Mouse (Mus musculus): ENCODE measurements around the gene Pcif1. TPM values are rescaled to one million over a fixed set of nuclear protein-coding genes. Genes with fewer than 3 reads are reported as not detected.

The Pcif1 gene
- polyA plus RNA-seq, 1 experiment from 2014 or later = 60.0 TPM

GRCm38 (mm10) chr2:164909100-164909499, 30.0 kb downstream of the Pcif1 start:
- DNase-seq (ENCODE audit: low spot score) (no peak), ATAC-seq (ENCODE audit: low FRiP score) (no peak)
- H3K27ac ChIP-seq (ENCODE audit: low read depth, low read length) = no peak overlapping the region
- H3K9me3 ChIP-seq (ENCODE audit: control insufficient read depth, low read length) = 0 out of 2 replicates have a peak, but pooled peaks cover 4% of the 10 kb centered on the region
- H3K4me3 ChIP-seq (ENCODE audit: low read depth, low read length) = no peak overlapping the region
- no peak overlapping the region for H3K9ac ChIP-seq (ENCODE audit: low read depth, low read length)
- 95% methylated on average over 3 of the region's 3 CpGs for WGBS
- H3K27me3 ChIP-seq (ENCODE audit: control insufficient read depth, insufficient read depth, low read length) = no peaks in the 10 kb centered on the region
- peaks cover 6% of the 10 kb centered on the region for H3K4me1 ChIP-seq (replicated peaks; ENCODE audit: control insufficient read depth, insufficient read depth, low read length)
- peaks cover 27% of the 10 kb centered on the region for H3K36me3 ChIP-seq (ENCODE audit: control insufficient read depth, insufficient read depth, low read length)
- no peak overlapping the region for H3K4me2 ChIP-seq (replicated peaks; ENCODE audit: low read depth, low read length)

- H3K4me3 ChIP-seq (ENCODE audit: low read depth, low read length) = 0 out of 2 replicates have a peak overlapping the region, but pooled peaks have one; percentile 53
- peaks cover 25% of the 10 kb centered on the region for H3K36me3 ChIP-seq (ENCODE audit: control insufficient read depth, insufficient read depth, low read length)
- no peak overlapping the region for H3K9ac ChIP-seq (ENCODE audit: low read depth, low read length)
These were observed 30.4 kb downstream of the Pcif1 start for GRCm38 (mm10) chr2:164909542-164909941.

GRCm38 (mm10) chr2:164910360-164911061, 31.4 kb downstream of the Pcif1 start:
- ATAC-seq (ENCODE audit: low FRiP score) = no peak; the same call in none of the 2 replicates
- H3K9ac ChIP-seq (ENCODE audit: low read depth, low read length) = peak overlapping the region; percentile 83

More at GRCm38 (mm10) chr2:164909542-164909941, 30.4 kb downstream of the Pcif1 start:
- ATAC-seq (ENCODE audit: low FRiP score) = no peak
- Histone ChIP-seq H3K27me3 (ENCODE audit: control insufficient read depth, insufficient read depth, low read length) (no peaks in the 10 kb centered on the region), H3K9me3 (ENCODE audit: control insufficient read depth, low read length) (0 out of 2 replicates have a peak, but pooled peaks cover 4% of the 10 kb centered on the region), H3K27ac (ENCODE audit: low read depth, low read length) (no peak overlapping the region), H3K4me2 (replicated peaks; ENCODE audit: low read depth, low read length) (peak overlapping the region; percentile 69; the same call in 1 of the 2 replicates), H3K4me1 (replicated peaks; ENCODE audit: control insufficient read depth, insufficient read depth, low read length) (peaks cover 6% of the 10 kb centered on the region)
- peak; percentile 49 for DNase-seq (ENCODE audit: low spot score)
- WGBS = 59% methylated on average over 1 of the region's 1 CpGs

DNA sequence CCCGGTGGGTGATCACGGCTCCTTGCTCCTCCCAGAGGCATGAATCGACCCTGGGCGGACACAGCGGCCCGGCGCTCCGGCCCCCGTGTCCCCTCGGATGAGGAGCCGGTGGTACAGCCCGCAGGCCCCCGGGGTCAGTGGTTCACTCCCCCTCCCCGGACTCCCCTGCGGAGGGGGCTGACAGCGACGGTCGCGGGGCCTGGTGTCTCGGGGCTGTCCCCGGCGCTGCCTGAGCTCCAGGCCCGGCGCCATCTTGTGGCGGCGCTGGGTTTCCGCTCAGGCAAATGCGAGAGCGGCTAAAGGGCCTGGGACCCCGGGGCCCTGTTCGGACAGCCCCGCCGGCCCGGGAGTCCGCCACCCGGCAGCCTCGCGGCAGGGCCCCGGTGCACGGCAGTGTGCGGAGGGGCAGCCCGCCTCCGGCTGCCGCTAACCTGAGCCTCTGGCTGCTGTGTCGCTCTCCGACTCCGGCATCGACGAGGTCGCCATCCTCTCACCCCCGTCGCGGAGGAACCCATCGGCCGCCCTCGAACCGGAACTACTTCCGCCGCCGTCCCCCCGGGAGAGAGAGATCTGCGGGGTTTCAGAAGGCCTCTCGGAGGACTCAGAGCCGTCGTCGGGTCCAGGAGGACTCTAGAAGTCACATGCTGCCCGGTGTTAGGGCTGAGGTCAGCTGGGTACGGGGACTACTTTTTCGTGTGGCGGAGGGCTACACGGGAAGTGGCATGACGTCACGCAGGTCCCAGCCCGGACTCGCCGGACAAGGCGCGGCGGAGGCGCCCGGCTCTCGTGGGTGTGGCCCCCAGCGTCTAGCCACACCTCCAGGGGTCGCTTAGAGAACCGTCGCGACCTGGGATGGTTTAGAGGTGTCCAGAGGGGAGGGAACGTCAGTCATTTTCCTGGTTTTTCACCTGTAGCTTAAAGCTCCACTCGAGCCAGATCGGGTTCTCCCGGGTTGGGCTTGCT, 32.3 kb downstream of the Pcif1 start, which contains the start of gene Zfp335:
Gene Zfp335, minus strand, starts transcription at position 672 of the 963 bp plus-strand sequence.
- Histone ChIP-seq H3K4me1 (replicated peaks; ENCODE audit: control insufficient read depth, insufficient read depth, low read length) (peaks cover 6% of the 10 kb centered on the region), H3K4me3 (ENCODE audit: low read depth, low read length) (peak within 1 kb of the TSS; percentile 53), H3K4me2 (replicated peaks; ENCODE audit: low read depth, low read length) (peak within 1 kb of the TSS; percentile 69), H3K9ac (ENCODE audit: low read depth, low read length) (peak within 1 kb of the TSS; percentile 83), H3K9me3 (ENCODE audit: control insufficient read depth, low read length) (0 out of 2 replicates have a peak, but pooled peaks cover under 1% of the 10 kb centered on the region), H3K27me3 (ENCODE audit: control insufficient read depth, insufficient read depth, low read length) (no peaks in the 10 kb centered on the region), H3K36me3 (ENCODE audit: control insufficient read depth, insufficient read depth, low read length) (peaks cover 18% of the 10 kb centered on the region), H3K27ac (ENCODE audit: low read depth, low read length) (peak within 1 kb of the TSS; percentile 96)
- WGBS = under 1% methylated on average over 74 of the region's 91 CpGs
- ATAC-seq (ENCODE audit: low FRiP score) = peak; percentile 89
- peak; percentile 95 for DNase-seq (ENCODE audit: low spot score)

More at GRCm38 (mm10) chr2:164910360-164911061, 31.4 kb downstream of the Pcif1 start:
- peaks cover 25% of the 10 kb centered on the region for H3K36me3 ChIP-seq (ENCODE audit: control insufficient read depth, insufficient read depth, low read length)
- peak overlapping the region; percentile 96 for H3K27ac ChIP-seq (ENCODE audit: low read depth, low read length)
- no peak for DNase-seq (ENCODE audit: low spot score)
- peaks cover 6% of the 10 kb centered on the region for H3K4me1 ChIP-seq (replicated peaks; ENCODE audit: control insufficient read depth, insufficient read depth, low read length)
- 0 out of 2 replicates have a peak, but pooled peaks cover 4% of the 10 kb centered on the region for H3K9me3 ChIP-seq (ENCODE audit: control insufficient read depth, low read length)
- peak overlapping the region; percentile 69 for H3K4me2 ChIP-seq (replicated peaks; ENCODE audit: low read depth, low read length)
- WGBS = 5% methylated on average over 37 of the region's 37 CpGs
- H3K27me3 ChIP-seq (ENCODE audit: control insufficient read depth, insufficient read depth, low read length) = no peaks in the 10 kb centered on the region
- peak overlapping the region; percentile 53 for H3K4me3 ChIP-seq (ENCODE audit: low read depth, low read length)

DNA sequence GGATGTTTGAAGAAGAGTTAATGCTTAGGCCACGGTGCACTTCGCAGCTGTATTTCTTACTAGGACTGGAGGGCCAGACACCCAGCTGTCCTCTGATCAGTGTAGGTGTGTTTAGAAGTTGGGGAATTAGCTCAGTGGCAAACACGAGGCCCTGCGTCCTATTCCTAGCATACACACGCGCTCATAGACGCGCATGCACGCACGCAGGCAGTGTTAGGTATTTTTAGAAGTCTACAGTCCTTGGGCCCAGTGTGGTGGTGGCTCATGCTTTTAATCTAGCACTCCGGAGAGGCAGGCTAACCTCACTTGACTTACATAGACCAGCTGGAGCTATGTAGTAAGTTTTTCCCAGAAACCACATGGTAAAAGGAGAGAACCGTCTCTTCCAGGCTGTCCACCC, 33.0 kb downstream of the Pcif1 start:
- ATAC-seq (ENCODE audit: low FRiP score) = no peak; the same call in 1 of the 2 replicates
- peak overlapping the region; percentile 96; the same call in 1 of the 2 replicates for H3K27ac ChIP-seq (ENCODE audit: low read depth, low read length)
- H3K9ac ChIP-seq (ENCODE audit: low read depth, low read length) = peak overlapping the region; percentile 83
- no peaks in the 10 kb centered on the region for H3K27me3 ChIP-seq (ENCODE audit: control insufficient read depth, insufficient read depth, low read length)
- peak overlapping the region; percentile 53 for H3K4me3 ChIP-seq (ENCODE audit: low read depth, low read length)
- H3K9me3 ChIP-seq (ENCODE audit: control insufficient read depth, low read length) = no peaks in the 10 kb centered on the region
- no peak for DNase-seq (ENCODE audit: low spot score)
- peaks cover 6% of the 10 kb centered on the region for H3K4me1 ChIP-seq (replicated peaks; ENCODE audit: control insufficient read depth, insufficient read depth, low read length)
- peak overlapping the region; percentile 59 for H3K4me2 ChIP-seq (replicated peaks; ENCODE audit: low read depth, low read length)
- 28% methylated on average over 12 of the region's 12 CpGs for WGBS
- peaks cover 12% of the 10 kb centered on the region; the same call in 1 of the 2 replicates for H3K36me3 ChIP-seq (ENCODE audit: control insufficient read depth, insufficient read depth, low read length)

DNA sequence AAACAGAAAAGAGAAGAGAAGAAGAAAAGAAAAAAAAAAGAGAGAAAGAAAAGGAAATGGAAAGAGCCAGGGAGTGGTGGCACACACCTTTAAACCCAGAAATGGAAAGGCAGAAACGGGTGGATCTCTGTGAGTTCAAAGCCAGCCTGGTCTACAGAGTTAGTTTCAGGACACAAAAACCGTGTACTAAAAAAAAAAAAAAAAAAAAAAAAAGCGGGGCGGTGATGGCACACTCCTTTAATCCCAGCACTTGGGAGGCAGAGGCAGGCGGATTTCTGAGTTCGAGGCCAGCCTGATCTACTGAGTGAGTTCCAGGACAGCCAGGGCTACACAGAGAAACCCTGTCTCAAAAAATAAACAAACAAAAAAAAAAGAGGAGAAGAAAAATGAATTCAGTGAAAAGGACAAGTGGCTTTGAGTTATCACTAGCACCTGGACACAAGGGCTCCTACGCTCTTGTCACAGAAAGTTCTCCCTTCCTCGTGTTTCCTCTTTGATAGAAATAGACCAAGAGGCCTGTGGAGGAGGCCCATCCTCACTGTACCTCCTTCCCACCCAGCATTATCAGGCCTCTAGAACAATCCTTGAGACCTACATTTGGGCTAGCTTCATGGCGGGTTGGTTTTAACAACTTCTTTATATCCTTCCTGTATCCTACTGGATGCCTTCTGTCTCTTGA, 33.8 kb downstream of the Pcif1 start:
- Histone ChIP-seq H3K4me2 (replicated peaks; ENCODE audit: low read depth, low read length) (no peak overlapping the region), H3K4me1 (replicated peaks; ENCODE audit: control insufficient read depth, insufficient read depth, low read length) (peaks cover 6% of the 10 kb centered on the region), H3K9ac (ENCODE audit: low read depth, low read length) (no peak overlapping the region), H3K36me3 (ENCODE audit: control insufficient read depth, insufficient read depth, low read length) (peaks cover 10% of the 10 kb centered on the region; the same call in 1 of the 2 replicates), H3K27ac (ENCODE audit: low read depth, low read length) (no peak overlapping the region), H3K9me3 (ENCODE audit: control insufficient read depth, low read length) (no peaks in the 10 kb centered on the region), H3K4me3 (ENCODE audit: low read depth, low read length) (no peak overlapping the region; the same call in 1 of the 2 replicates), H3K27me3 (ENCODE audit: control insufficient read depth, insufficient read depth, low read length) (no peaks in the 10 kb centered on the region)
- no peak for ATAC-seq (ENCODE audit: low FRiP score)
- WGBS = 89% methylated on average over 7 of the region's 9 CpGs
- no peak for DNase-seq (ENCODE audit: low spot score)

- 87% methylated on average over 2 of the region's 2 CpGs for whole genome bisulfite sequencing
- no peak overlapping the region for H3K4me3 ChIP-seq (ENCODE audit: low read depth, low read length)
- no peaks in the 10 kb centered on the region for H3K27me3 ChIP-seq (ENCODE audit: control insufficient read depth, insufficient read depth, low read length)
- no peak overlapping the region for H3K9ac ChIP-seq (ENCODE audit: low read depth, low read length)
- no peak for DNase-seq (ENCODE audit: low spot score)
- H3K4me1 ChIP-seq (replicated peaks; ENCODE audit: control insufficient read depth, insufficient read depth, low read length) = peaks cover 6% of the 10 kb centered on the region
- ATAC-seq (ENCODE audit: low FRiP score) = no peak
- H3K36me3 ChIP-seq (ENCODE audit: control insufficient read depth, insufficient read depth, low read length) = peaks cover 7% of the 10 kb centered on the region; the same call in 1 of the 2 replicates
- no peaks in the 10 kb centered on the region for H3K9me3 ChIP-seq (ENCODE audit: control insufficient read depth, low read length)
- no peak overlapping the region for H3K27ac ChIP-seq (ENCODE audit: low read depth, low read length)
- H3K4me2 ChIP-seq (replicated peaks; ENCODE audit: low read depth, low read length) = no peak overlapping the region
These were observed 34.3 kb downstream of the Pcif1 start for GRCm38 (mm10) chr2:164913428-164913786.

DNA sequence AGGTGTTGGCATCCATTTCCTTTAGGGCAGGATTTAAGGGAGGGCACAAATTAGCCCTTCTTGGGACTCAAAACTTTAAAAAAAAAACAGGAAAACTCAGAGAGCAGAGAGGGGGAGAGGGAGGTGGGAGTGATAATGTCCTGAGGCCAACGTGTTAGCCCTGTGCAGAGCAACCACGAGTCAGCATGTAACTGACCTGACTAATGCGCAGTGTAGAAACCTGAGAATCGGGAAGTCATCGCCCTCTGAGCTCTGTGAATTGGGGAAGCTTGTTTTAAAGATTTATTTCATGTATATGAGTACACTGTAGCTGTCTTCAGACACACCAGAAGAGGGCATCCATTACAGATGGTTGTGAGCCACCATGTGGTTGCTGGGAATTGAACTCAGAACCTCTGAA, 37.7 kb downstream of the Pcif1 start:
- Histone ChIP-seq H3K9ac (ENCODE audit: low read depth, low read length) (no peak overlapping the region), H3K27me3 (ENCODE audit: control insufficient read depth, insufficient read depth, low read length) (no peaks in the 10 kb centered on the region), H3K36me3 (ENCODE audit: control insufficient read depth, insufficient read depth, low read length) (0 out of 2 replicates have a peak, but pooled peaks cover 2% of the 10 kb centered on the region), H3K4me2 (replicated peaks; ENCODE audit: low read depth, low read length) (no peak overlapping the region), H3K4me1 (replicated peaks; ENCODE audit: control insufficient read depth, insufficient read depth, low read length) (no peaks in the 10 kb centered on the region), H3K9me3 (ENCODE audit: control insufficient read depth, low read length) (no peaks in the 10 kb centered on the region), H3K4me3 (ENCODE audit: low read depth, low read length) (no peak overlapping the region), H3K27ac (ENCODE audit: low read depth, low read length) (no peak overlapping the region)
- no peak for ATAC-seq (ENCODE audit: low FRiP score)
- 91% methylated on average over 5 of the region's 5 CpGs for WGBS
- no peak for DNase-seq (ENCODE audit: low spot score)

Data from hindbrain, embryonic 11.5 days (tissue).